11 mouse cellular contexts compared by ENCODE assay signal in genomic region chr8:79360774-79361527, GRCm38 (mm10). TPM values are rescaled to one million over a fixed set of nuclear protein-coding genes. Genes with fewer than 3 reads are reported as not detected.
DNase-seq lines count a peak whose midpoint lies in the region; ATAC-seq and TF ChIP-seq lines count a peak whose summit lies in the region.
"Had no signal": no experiment of that assay in that cellular context is flagged by ENCODE, and none has a peak within 500 bp of the region (broad histone marks: within the 10 kb centered on the region; RNA-seq: fewer than 3 reads in every experiment).

No protein-coding gene starts in this region.

- H3K36me3 ChIP-seq in forebrain, embryonic 10.5 days (replicated peaks), result peaks cover 78% of the 10 kb centered on the region
- peaks cover 8% of the 10 kb centered on the region; the same call in 1 of the 2 replicates for H3K36me3 ChIP-seq in forebrain, postnatal 0 days (ENCODE audit: insufficient read depth)
- H3K36me3 ChIP-seq in liver, embryonic 14.5 days (replicated peaks; ENCODE audit: control insufficient read depth, insufficient read depth, low read depth), result no peaks in the 10 kb centered on the region
- H3K36me3 ChIP-seq: liver, embryonic 15.5 days had no signal

- H3K4me1 ChIP-seq in forebrain, embryonic 10.5 days, result peaks cover 22% of the 10 kb centered on the region
- peaks cover 3% of the 10 kb centered on the region; the same call in 1 of the 2 replicates for H3K4me1 ChIP-seq in forebrain, postnatal 0 days (ENCODE audit: insufficient read depth)
- peaks cover 0 to 8% of the 10 kb centered on the region in 2 experiments; a peak in 2 of 4 replicates for H3K4me1 ChIP-seq in liver, embryonic 14.5 days (replicated peaks; ENCODE audit: control insufficient read depth in 2 of 2, insufficient read depth in 2 of 2, low read length in 1 of 2)

- no peaks in the 10 kb centered on the region for H3K9me3 ChIP-seq in forebrain, embryonic 10.5 days
- H3K9me3 ChIP-seq in forebrain, postnatal 0 days (ENCODE audit: low read length), result no peaks in the 10 kb centered on the region
- no peaks in the 10 kb centered on the region for H3K9me3 ChIP-seq in liver, embryonic 14.5 days (ENCODE audit: control insufficient read depth, low read length)
- H3K9me3 ChIP-seq: liver, embryonic 15.5 days; neural tube, embryonic 12.5 days had no signal

- H3K27me3 ChIP-seq in forebrain, embryonic 10.5 days (ENCODE audit: poor library complexity, severe bottlenecking), result no peaks in the 10 kb centered on the region
- no peaks in the 10 kb centered on the region for H3K27me3 ChIP-seq in forebrain, postnatal 0 days (ENCODE audit: insufficient read depth, low read length)
- H3K27me3 ChIP-seq in liver, embryonic 14.5 days (ENCODE audit: control insufficient read depth, insufficient read depth, low read length), result no peaks in the 10 kb centered on the region
- H3K27me3 ChIP-seq: liver, embryonic 15.5 days; neural tube, embryonic 12.5 days had no signal

- H3K9ac ChIP-seq in forebrain, postnatal 0 days, result no peak overlapping the region
- H3K9ac ChIP-seq in liver, embryonic 14.5 days (replicated peaks), result no peak overlapping the region
- H3K9ac ChIP-seq: liver, embryonic 15.5 days; neural tube, embryonic 12.5 days had no signal

- TF ChIP-seq CTCF in forebrain, postnatal 0 days (IDR thresholded peaks at IDR 0.05; ENCODE audit: low read depth), result no peak
- TF ChIP-seq CTCF in layer of hippocampus, adult 2 months (conservative IDR thresholded peaks at IDR 0.05), result no peak
- no peak for TF ChIP-seq CTCF in liver, embryonic 14.5 days (IDR thresholded peaks at IDR 0.05; ENCODE audit: low read depth)

- WGBS in forebrain, embryonic 10.5 days, result 86% methylated on average over 6 of the region's 6 CpGs
- WGBS in forebrain, postnatal 0 days, result 74% methylated on average over 6 of the region's 6 CpGs
- WGBS in liver, embryonic 14.5 days (ENCODE audit: insufficient replicate concordance), result 51% methylated on average over 6 of the region's 6 CpGs

- H3K4me3 ChIP-seq in forebrain, embryonic 10.5 days, result no peak overlapping the region
- H3K4me3 ChIP-seq in forebrain, postnatal 0 days (ENCODE audit: low read depth, low read length), result no peak overlapping the region
- H3K4me3 ChIP-seq in layer of hippocampus, adult 2 months, result no peak overlapping the region
- H3K4me3 ChIP-seq in liver, embryonic 14.5 days (ENCODE audit: insufficient read depth in 1 of 2, low read depth in 2 of 2, low read length in 2 of 2), result no peak overlapping the region
- H3K4me3 ChIP-seq: liver, embryonic 15.5 days; neural tube, embryonic 12.5 days had no signal

- TF ChIP-seq EP300 in liver, embryonic 14.5 days (IDR thresholded peaks at IDR 0.05; ENCODE audit: low read depth), result no peak

- no peak overlapping the region for H3K4me2 ChIP-seq in forebrain, postnatal 0 days (ENCODE audit: low read depth)
- no peak overlapping the region for H3K4me2 ChIP-seq in liver, embryonic 14.5 days (ENCODE audit: low read depth)
- H3K4me2 ChIP-seq: liver, embryonic 15.5 days; neural tube, embryonic 12.5 days had no signal

- no peak for ATAC-seq in forebrain, postnatal 0 days
- peak; percentile 86 for ATAC-seq in common myeloid progenitor, adult 5-6 weeks (replicated peaks; ENCODE audit: low read depth, poor library complexity, severe bottlenecking)
- peak; percentile 66; the same call in 1 of the 2 replicates for ATAC-seq in liver, embryonic 14.5 days (ENCODE audit: insufficient read depth)
- ATAC-seq: activated CD4-positive, CD25-positive, alpha-beta regulatory T cell, adult 4 months had no signal

- 0 out of 2 replicates have a peak overlapping the region, but pooled peaks have one; percentile 12 for H3K27ac ChIP-seq in forebrain, embryonic 10.5 days
- H3K27ac ChIP-seq in forebrain, postnatal 0 days (ENCODE audit: low read depth, low read length), result no peak overlapping the region; the same call in 1 of the 2 replicates
- H3K27ac ChIP-seq in layer of hippocampus, adult 2 months, result peak overlapping the region; percentile 6; the same call in 1 of the 2 replicates
- no peak overlapping the region for H3K27ac ChIP-seq in liver, embryonic 14.5 days
- H3K27ac ChIP-seq: liver, embryonic 15.5 days; neural tube, embryonic 12.5 days had no signal

- no peak for DNase-seq in forebrain, embryonic 10.5 days (ENCODE audit: extremely low spot score, low spot score)
- DNase-seq in forebrain, postnatal 0 days, result no peak
- no peak for DNase-seq in layer of hippocampus, adult 2 months (ENCODE audit: low spot score in 2 of 2)
- no peak for DNase-seq in layer of hippocampus, postnatal 36 days
- no peak for DNase-seq in liver, embryonic 14.5 days (ENCODE audit: low read depth in 3 of 3, low spot score in 3 of 3)
- no peak for DNase-seq in retina, postnatal 1 day
- no peak for DNase-seq in right cerebral cortex, postnatal 36 days (ENCODE audit: low spot score in 2 of 2)

RNA-seq across cellular contexts. Expression of gene Smad1, which starts 38.4 kb away (rescaled TPM):
- polyA plus RNA-seq in forebrain, embryonic 10.5 days (2016; fragmentation: Nextera tagmentation; extraction: Ambion mirVana), result 39.4 TPM in 2 replicates
- 62.6 and 80.1 TPM in 2 replicates for total RNA-seq in forebrain, postnatal 0 days (2014; rRNA removed)
- polyA plus RNA-seq in forebrain, postnatal 0 days (2015; fragmentation: Nextera tagmentation; extraction: Ambion mirVana), result 49.7 and 57.1 TPM in 2 replicates
- total RNA-seq in layer of hippocampus, adult 2 months (2021), result 10 to 100 TPM; 23.9 to 24.5 TPM
- total RNA-seq in layer of hippocampus, postnatal 36 days (2021), result 10 to 100 TPM; 24.4 to 31.7 TPM
- total RNA-seq in common myeloid progenitor, adult 5-6 weeks (2017), result 15.5 and 20.6 TPM in 2 replicates
- polyA plus RNA-seq in liver, embryonic 14.5 days (2012; rRNA removed), result 3.1 and 4.1 TPM in 2 replicates
- polyA plus RNA-seq in liver, embryonic 14.5 days (2014; fragmentation: Nextera tagmentation; extraction: Ambion mirVana), result 4.5 and 6.0 TPM in 2 replicates

Comparison
In these comparisons a context has a peak if more than half of its experiments do, and no peak if none do; other contexts are left out.
1. H3K27ac ChIP-seq: peak in forebrain, embryonic 10.5 days (single experiment) and layer of hippocampus, adult 2 months (single experiment); none in forebrain, postnatal 0 days (single experiment) and liver, embryonic 14.5 days (single experiment).